Mouse (Mus musculus): ENCODE results near the gene Spag6. TPM values are rescaled to one million over a fixed set of nuclear protein-coding genes. Genes with fewer than 3 reads are reported as not detected.

The Spag6 gene
- not detected for polyA plus RNA-seq (2017; shearing (Covaris generic))

DNA sequence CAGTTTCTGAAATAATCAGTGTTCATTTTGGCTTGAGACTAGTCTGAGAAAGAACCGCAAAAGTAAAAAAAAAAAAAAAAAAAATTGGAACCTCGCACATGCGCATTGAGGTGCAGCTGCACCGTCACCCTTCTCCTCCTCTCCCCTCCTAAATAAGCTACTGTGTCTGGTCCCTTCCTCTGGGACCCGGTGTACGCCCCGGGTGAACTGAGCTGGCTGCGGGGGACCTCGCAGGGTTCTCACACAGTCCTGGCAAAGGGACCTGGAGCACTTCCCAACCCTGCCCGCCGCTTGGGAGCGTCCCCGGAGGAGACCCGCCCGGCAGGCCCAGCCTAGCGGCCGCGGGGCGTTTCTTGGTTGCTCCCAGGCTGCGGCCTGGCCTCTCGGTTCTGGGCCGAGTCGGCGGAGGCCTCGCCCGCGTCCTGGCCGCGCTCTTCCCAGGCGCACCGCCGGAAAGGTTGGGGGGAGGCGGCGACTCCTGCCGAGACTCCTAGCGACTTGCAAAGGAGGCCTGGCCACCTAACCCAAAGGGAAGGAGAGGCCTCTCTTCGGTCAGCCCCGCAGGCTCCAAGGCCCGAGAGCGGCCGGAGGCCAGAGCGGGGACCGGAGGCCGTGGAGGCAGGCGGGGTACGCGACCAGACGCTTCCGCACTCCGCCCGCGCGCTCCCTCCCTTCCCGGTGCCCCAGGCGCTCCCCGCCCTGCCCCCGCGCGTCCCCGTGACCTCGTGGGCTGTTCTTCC is at the start of gene Spag6:
Gene Spag6, plus strand, starts transcription at position 162 of the 740 bp plus-strand sequence.

GRCm38 (mm10) chr2:18672133-18672765 is 21.6 kb upstream of the Spag6 start, which contains the start of gene Commd3:
Gene Commd3, plus strand, starts transcription at chr2:18672384.

DNA sequence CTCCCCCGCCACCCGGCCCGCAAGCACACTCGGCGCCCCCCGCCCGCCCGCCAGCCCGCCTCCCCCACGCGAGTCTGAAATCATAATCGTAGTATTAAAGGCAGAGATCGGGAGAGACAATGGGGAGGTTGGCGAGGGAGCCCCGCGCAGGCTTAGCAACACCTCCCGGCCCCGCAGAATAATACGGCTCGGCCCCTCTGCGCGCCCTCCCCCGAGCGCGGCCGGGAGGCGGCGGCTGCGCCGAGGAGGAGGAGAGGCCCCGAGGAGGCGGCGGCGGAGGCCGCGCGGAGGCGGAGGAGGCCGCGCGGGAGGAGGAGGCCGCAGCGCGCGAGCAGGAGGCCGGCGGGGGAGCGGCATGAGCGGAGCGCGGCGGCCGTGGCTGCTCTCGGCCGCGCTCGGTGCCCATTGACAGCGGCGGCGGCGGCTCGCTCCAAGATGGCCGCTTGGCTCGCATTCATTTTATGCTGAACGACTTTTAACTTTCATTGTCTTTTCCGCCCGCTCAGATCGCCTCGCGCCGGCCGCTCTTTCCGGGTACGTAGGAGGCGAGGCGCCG is 16.8 kb upstream of the Spag6 start, which contains the start of gene Bmi1:
Gene Bmi1, plus strand, starts transcription at position 83 of the 556 bp plus-strand sequence.

Other genes starting within 250 kb of the Spag6 start
- 209 TPM for gene Commd3, start 21.6 kb upstream of the Spag6 start, polyA plus RNA-seq (2017; shearing (Covaris generic))
- gene Bmi1, start 17.0 kb upstream of the Spag6 start, polyA plus RNA-seq (2017; shearing (Covaris generic)) = 8.9 TPM

Measured in inflammation-experienced regulatory T-cells, adult 16 weeks (primary cell).